Mouse (Mus musculus): ENCODE data around the gene AC170998.1. TPM values are rescaled to one million over a fixed set of nuclear protein-coding genes. Genes with fewer than 3 reads are reported as not detected.
"Not testable (repeated sequence)": the region's sequence is repeated elsewhere in the genome, so short reads cannot be mapped to it uniquely, and the experiment has no call there.

Gene AC170998.1
- polyA plus RNA-seq, 1 experiment from 2014 or later, result 3.3 TPM

DNA sequence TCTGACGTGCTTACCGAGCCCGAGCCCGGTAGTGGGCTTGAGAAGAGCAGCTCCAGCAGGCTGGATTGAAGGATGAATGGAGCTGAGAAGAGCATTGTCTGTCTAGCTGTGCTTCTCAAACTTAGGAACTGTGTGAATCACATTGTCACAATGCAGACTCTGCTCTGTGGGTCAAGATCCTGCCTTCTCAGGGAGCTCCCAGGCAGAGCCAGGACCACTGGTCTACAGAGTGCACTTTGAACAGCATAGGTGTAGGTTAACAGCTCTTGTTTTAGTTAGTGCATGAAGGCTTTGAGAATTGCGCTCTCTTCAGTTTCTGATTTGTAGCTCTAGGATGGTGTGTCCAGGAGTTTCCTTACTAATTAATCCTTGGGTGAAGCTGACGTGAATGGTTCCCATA lies 14.6 kb upstream of the AC170998.1 start:
- Histone ChIP-seq H3K4me1 (ENCODE audit: control insufficient read depth, insufficient read depth, low read length) (0 out of 2 replicates have a peak, but pooled peaks cover 5% of the 10 kb centered on the region), H3K9ac (ENCODE audit: low read depth, low read length) (no peak overlapping the region), H3K4me3 (ENCODE audit: low read length) (no peak overlapping the region), H3K9me3 (ENCODE audit: control insufficient read depth, low read length) (no peaks in the 10 kb centered on the region), H3K27me3 (ENCODE audit: control insufficient read depth, insufficient read depth, low read length) (no peaks in the 10 kb centered on the region), H3K27ac (ENCODE audit: low read depth, low read length) (no peak overlapping the region), H3K4me2 (replicated peaks; ENCODE audit: low read depth, low read length) (no peak overlapping the region), H3K36me3 (ENCODE audit: control insufficient read depth, insufficient read depth, low read length) (peaks cover 26% of the 10 kb centered on the region)
- 87% methylated on average over 6 of the region's 6 CpGs for WGBS
- ATAC-seq (ENCODE audit: low FRiP score, low TSS enrichment), result no peak

DNA sequence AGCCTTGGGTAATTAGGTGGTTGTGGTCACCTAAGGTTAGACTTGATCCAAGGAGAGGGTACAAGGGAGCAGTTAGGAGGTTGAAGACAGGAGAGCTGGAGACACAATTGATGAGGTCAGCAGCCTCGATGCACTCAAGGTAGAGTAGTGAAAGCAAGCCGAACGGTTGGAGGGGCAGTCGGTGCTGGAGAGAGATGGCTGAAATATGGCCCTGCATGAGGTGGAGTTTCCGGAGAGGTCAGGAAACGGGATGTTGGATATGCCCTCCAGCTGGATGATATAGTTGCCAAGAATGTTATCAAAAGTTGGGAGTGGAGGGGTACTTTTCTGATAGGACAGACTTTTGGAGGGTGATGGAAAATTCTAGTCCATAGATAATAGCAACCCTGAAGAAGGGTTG lies 13.6 kb upstream of the AC170998.1 start:
- Histone ChIP-seq H3K4me2 (replicated peaks; ENCODE audit: low read depth, low read length) (no peak overlapping the region), H3K36me3 (ENCODE audit: control insufficient read depth, insufficient read depth, low read length) (peaks cover 36% of the 10 kb centered on the region), H3K4me1 (ENCODE audit: control insufficient read depth, insufficient read depth, low read length) (0 out of 2 replicates have a peak, but pooled peaks cover 5% of the 10 kb centered on the region), H3K9ac (ENCODE audit: low read depth, low read length) (no peak overlapping the region), H3K27ac (ENCODE audit: low read depth, low read length) (no peak overlapping the region), H3K27me3 (ENCODE audit: control insufficient read depth, insufficient read depth, low read length) (no peaks in the 10 kb centered on the region), H3K4me3 (ENCODE audit: low read length) (no peak overlapping the region), H3K9me3 (ENCODE audit: control insufficient read depth, low read length) (no peaks in the 10 kb centered on the region)
- ATAC-seq (ENCODE audit: low FRiP score, low TSS enrichment), result no peak
- WGBS, result 45% methylated on average over 6 of the region's 6 CpGs

DNA sequence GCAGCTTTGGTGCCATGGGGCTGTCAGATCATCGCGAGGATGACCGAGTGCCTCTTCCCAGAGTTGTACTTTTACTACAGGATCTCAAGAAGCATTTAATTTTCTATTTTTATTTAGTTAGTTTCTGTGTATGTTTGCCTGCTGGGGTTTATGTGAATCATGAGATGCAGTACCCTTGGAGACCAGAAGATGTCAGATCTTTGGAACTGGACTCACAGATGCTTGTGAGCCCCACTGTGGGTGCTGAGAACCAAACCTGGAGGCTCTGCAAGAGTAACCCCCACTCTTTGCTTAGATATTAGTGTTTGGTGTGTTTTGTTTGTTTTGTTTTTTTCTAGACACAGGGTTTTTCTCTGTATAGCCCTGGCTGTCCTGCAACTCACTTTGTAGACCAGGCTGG lies 11.9 kb upstream of the AC170998.1 start:
- WGBS, result 96% methylated on average over 3 of the region's 3 CpGs
- Histone ChIP-seq H3K4me1 (ENCODE audit: control insufficient read depth, insufficient read depth, low read length) (0 out of 2 replicates have a peak, but pooled peaks cover 5% of the 10 kb centered on the region), H3K9ac (ENCODE audit: low read depth, low read length) (no peak overlapping the region), H3K9me3 (ENCODE audit: control insufficient read depth, low read length) (no peaks in the 10 kb centered on the region), H3K36me3 (ENCODE audit: control insufficient read depth, insufficient read depth, low read length) (peaks cover 38% of the 10 kb centered on the region), H3K4me3 (ENCODE audit: low read length) (no peak overlapping the region), H3K27ac (ENCODE audit: low read depth, low read length) (no peak overlapping the region), H3K27me3 (ENCODE audit: control insufficient read depth, insufficient read depth, low read length) (no peaks in the 10 kb centered on the region), H3K4me2 (replicated peaks; ENCODE audit: low read depth, low read length) (no peak overlapping the region)
- ATAC-seq (ENCODE audit: low FRiP score, low TSS enrichment), result no peak

DNA sequence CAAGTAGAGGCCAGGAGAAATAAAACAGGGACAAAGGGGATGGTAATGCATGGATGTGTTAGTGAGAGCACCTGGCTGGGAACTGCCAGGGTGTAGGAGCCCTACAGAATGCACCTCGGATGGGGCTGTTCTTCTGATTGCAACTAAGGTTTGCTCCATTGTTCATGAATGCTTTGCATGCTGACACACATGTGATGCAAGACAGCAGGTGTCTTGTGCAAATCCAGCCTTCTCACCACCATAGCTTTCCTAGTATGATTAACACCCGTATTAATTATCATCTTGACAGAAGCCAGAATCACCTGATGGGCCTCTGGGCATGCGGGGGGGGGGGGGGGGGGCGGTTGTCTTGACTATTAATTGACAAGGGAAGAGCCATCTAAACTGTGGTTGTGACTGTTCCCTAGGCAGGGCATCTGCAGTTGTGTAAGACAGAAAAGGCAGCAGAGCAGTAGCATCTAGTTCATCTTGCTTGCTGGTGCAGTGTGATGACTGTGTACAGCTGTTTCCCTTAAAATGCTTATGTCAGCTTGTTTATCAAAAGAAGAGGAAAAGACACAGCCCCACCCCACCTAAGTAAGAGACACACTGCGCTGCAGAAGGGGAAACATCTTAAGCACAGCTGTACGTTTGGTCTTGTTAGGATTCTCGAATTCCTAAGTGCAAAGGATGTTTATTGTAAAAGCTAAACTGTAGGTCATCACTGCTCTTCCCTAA lies 9.9 kb upstream of the AC170998.1 start:
- Histone ChIP-seq H3K9ac (ENCODE audit: low read depth, low read length) (no peak overlapping the region), H3K27me3 (ENCODE audit: control insufficient read depth, insufficient read depth, low read length) (no peaks in the 10 kb centered on the region), H3K36me3 (ENCODE audit: control insufficient read depth, insufficient read depth, low read length) (peaks cover 54% of the 10 kb centered on the region), H3K4me1 (ENCODE audit: control insufficient read depth, insufficient read depth, low read length) (no peaks in the 10 kb centered on the region), H3K9me3 (ENCODE audit: control insufficient read depth, low read length) (no peaks in the 10 kb centered on the region), H3K4me3 (ENCODE audit: low read length) (no peak overlapping the region), H3K4me2 (replicated peaks; ENCODE audit: low read depth, low read length) (no peak overlapping the region), H3K27ac (ENCODE audit: low read depth, low read length) (no peak overlapping the region)
- WGBS, result 82% methylated on average over 7 of the region's 7 CpGs
- ATAC-seq (ENCODE audit: low FRiP score, low TSS enrichment), result no peak

DNA sequence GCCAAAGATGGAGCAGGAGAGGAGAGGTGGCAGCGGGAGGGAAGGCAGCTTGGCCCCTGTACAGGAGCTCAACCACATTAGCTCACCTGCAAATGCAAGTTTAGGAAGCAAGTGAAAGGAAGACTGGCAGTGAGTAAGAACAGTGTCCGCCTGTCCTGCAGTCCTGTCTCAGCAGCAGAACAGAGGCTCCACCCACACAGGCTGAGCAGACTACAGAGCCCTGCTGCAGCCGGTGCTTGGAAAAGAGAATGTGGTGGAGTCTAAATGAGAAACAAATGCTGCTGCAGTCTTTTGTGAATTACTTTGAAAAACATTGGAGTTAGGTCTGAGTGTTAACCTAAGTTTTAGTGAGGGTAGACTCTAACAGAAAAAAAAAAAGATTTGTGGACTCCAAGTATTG lies 8.3 kb upstream of the AC170998.1 start:
- Histone ChIP-seq H3K9ac (ENCODE audit: low read depth, low read length) (no peak overlapping the region), H3K4me1 (ENCODE audit: control insufficient read depth, insufficient read depth, low read length) (no peaks in the 10 kb centered on the region), H3K27me3 (ENCODE audit: control insufficient read depth, insufficient read depth, low read length) (no peaks in the 10 kb centered on the region), H3K36me3 (ENCODE audit: control insufficient read depth, insufficient read depth, low read length) (peaks cover 66% of the 10 kb centered on the region), H3K27ac (ENCODE audit: low read depth, low read length) (no peak overlapping the region), H3K4me2 (replicated peaks; ENCODE audit: low read depth, low read length) (no peak overlapping the region), H3K9me3 (ENCODE audit: control insufficient read depth, low read length) (no peaks in the 10 kb centered on the region), H3K4me3 (ENCODE audit: low read length) (no peak overlapping the region)
- WGBS, result 84% methylated on average over 3 of the region's 3 CpGs
- no peak for ATAC-seq (ENCODE audit: low FRiP score, low TSS enrichment)

DNA sequence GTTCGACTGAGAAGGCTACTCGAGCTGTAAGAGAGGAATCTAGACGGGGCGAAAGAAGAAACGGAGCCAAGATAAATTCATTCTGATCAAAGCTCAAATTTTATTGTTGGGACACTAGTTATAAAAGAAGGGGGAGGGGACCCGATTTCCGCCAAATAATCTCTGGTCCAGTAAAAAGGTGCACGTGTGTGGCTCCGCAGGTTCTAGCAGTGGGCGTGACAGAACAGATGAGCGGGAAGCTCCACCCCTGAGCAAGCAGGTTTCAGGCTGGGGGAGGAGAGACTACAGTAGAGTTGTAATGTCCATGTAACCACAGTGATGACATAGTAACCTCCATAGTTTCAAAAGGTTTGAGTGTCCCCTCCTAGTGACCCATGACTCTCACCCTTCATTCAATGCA lies 1.6 kb downstream of the AC170998.1 start:
- not testable (repeated sequence) for H3K9ac ChIP-seq (ENCODE audit: low read depth, low read length); H3K27me3 ChIP-seq (ENCODE audit: control insufficient read depth, insufficient read depth, low read length); H3K4me1 ChIP-seq (ENCODE audit: control insufficient read depth, insufficient read depth, low read length); H3K4me3 ChIP-seq (ENCODE audit: low read length); H3K4me2 ChIP-seq (replicated peaks; ENCODE audit: low read depth, low read length); H3K27ac ChIP-seq (ENCODE audit: low read depth, low read length); H3K9me3 ChIP-seq (ENCODE audit: control insufficient read depth, low read length); ATAC-seq (ENCODE audit: low FRiP score, low TSS enrichment)
- 88% methylated on average over 11 of the region's 11 CpGs for WGBS
- peaks cover 81% of the 10 kb centered on the region for H3K36me3 ChIP-seq (ENCODE audit: control insufficient read depth, insufficient read depth, low read length)

DNA sequence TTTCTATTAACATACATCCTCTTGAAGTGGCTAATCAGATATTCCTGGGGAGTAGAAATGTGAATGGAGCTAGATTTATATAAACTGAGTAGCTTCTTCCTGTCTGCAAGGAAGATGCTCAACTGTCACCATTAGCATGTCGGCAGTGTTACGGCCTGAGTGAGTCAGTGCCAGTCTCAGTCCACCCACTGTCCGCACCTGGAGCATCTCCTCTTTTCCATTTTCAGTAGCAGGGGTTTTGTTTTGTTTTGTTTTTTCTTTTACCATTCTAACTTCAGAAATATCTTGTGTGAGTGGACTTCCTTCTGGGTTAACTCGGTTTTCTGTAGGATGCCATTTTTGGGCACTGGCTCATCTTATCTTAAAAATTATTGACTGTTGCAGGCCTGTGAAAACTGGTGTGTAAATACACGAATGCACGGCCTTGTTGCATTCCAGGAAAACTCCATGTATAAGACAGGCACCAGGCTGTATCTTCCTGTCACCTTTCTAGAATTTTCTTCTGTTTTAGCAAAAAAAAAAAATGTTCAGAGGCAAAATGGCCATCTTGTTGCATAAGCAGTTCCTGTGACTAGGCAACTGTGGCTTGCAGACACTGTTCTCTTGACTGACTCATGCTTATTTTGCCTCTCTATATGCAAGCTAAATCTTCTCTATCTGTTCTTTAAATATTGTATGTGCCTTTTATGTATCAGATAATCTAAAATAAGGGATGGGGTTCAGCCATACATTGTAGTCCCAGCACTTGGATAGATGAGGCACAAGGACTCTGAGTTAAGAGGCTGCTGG lies 9.6 kb downstream of the AC170998.1 start:
- no peaks in the 10 kb centered on the region for H3K9me3 ChIP-seq (ENCODE audit: control insufficient read depth, low read length)
- H3K4me1 ChIP-seq (ENCODE audit: control insufficient read depth, insufficient read depth, low read length), result no peaks in the 10 kb centered on the region
- H3K4me2 ChIP-seq (replicated peaks; ENCODE audit: low read depth, low read length), result no peak overlapping the region
- H3K27me3 ChIP-seq (ENCODE audit: control insufficient read depth, insufficient read depth, low read length), result no peaks in the 10 kb centered on the region
- no peak overlapping the region for H3K4me3 ChIP-seq (ENCODE audit: low read length)
- no peak overlapping the region for H3K9ac ChIP-seq (ENCODE audit: low read depth, low read length)
- H3K36me3 ChIP-seq (ENCODE audit: control insufficient read depth, insufficient read depth, low read length), result peaks cover 60% of the 10 kb centered on the region
- WGBS, result 92% methylated on average over 6 of the region's 6 CpGs
- H3K27ac ChIP-seq (ENCODE audit: low read depth, low read length), result no peak overlapping the region
- no peak for ATAC-seq (ENCODE audit: low FRiP score, low TSS enrichment)

DNA sequence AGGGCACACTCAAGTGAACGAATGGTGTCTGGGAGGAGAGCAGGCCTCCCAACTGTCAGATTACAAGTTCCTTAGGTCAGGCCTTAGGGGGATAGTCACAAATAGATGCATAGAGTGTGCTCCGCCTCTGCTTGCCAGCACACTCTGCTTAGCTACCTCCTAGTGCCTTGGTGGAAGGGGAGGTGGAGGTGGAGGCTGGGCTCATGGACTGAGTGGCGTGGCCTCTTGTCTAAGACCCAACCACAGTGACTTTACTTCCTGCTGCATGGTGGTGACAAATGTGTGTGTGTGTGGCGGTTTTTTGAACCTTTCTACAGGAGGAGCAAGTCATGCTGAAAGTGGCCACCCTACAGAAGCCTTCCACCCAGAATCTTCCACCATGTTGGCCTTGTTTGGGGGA lies 10.6 kb downstream of the AC170998.1 start:
- 70% methylated on average over 4 of the region's 4 CpGs for WGBS
- no peaks in the 10 kb centered on the region for H3K27me3 ChIP-seq (ENCODE audit: control insufficient read depth, insufficient read depth, low read length)

DNA sequence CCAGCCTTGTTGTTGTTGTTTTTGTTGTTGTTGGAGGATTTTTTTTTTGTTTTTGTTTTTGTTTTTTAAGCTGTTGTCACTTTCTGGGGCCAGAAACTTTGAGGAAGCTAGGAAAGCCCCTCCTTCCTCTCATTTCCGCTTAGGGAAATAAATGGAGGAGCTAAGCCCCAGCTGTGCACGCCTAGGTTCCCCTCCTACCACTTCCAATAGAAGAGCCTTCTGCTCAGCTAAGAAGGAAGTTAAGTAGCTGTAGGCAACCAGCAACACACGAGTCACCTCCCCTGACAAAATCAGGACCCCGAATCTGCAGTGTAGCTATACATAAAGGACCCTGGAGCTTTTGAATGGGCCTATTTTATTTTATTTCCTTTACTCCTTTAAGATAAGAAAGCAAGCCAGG lies 12.1 kb downstream of the AC170998.1 start:
- no peaks in the 10 kb centered on the region for H3K9me3 ChIP-seq (ENCODE audit: control insufficient read depth, low read length)
- no peak overlapping the region for H3K27ac ChIP-seq (ENCODE audit: low read depth, low read length)
- 91% methylated on average over 4 of the region's 4 CpGs for WGBS
- H3K4me1 ChIP-seq (ENCODE audit: control insufficient read depth, insufficient read depth, low read length), result no peaks in the 10 kb centered on the region
- ATAC-seq (ENCODE audit: low FRiP score, low TSS enrichment), result no peak
- peaks cover 56% of the 10 kb centered on the region for H3K36me3 ChIP-seq (ENCODE audit: control insufficient read depth, insufficient read depth, low read length)
- H3K4me3 ChIP-seq (ENCODE audit: low read length), result no peak overlapping the region
- H3K27me3 ChIP-seq (ENCODE audit: control insufficient read depth, insufficient read depth, low read length), result no peaks in the 10 kb centered on the region
- no peak overlapping the region for H3K4me2 ChIP-seq (replicated peaks; ENCODE audit: low read depth, low read length)
- no peak overlapping the region for H3K9ac ChIP-seq (ENCODE audit: low read depth, low read length)

More for the DNA sequence above, 10.6 kb downstream of the AC170998.1 start:
- H3K36me3 ChIP-seq (ENCODE audit: control insufficient read depth, insufficient read depth, low read length), result peaks cover 60% of the 10 kb centered on the region
- no peak overlapping the region for H3K27ac ChIP-seq (ENCODE audit: low read depth, low read length)
- no peak overlapping the region for H3K4me3 ChIP-seq (ENCODE audit: low read length)
- no peaks in the 10 kb centered on the region for H3K9me3 ChIP-seq (ENCODE audit: control insufficient read depth, low read length)
- H3K4me2 ChIP-seq (replicated peaks; ENCODE audit: low read depth, low read length), result no peak overlapping the region
- no peak for ATAC-seq (ENCODE audit: low FRiP score, low TSS enrichment)
- H3K9ac ChIP-seq (ENCODE audit: low read depth, low read length), result no peak overlapping the region
- H3K4me1 ChIP-seq (ENCODE audit: control insufficient read depth, insufficient read depth, low read length), result no peaks in the 10 kb centered on the region
